Mouse (Mus musculus) T-cell, adult 2 months (primary cell): ENCODE measurements around the gene Mgarp.
"Not testable (repeated sequence)": the region's sequence is repeated elsewhere in the genome, so short reads cannot be mapped to it uniquely, and the experiment has no call there.

ENCODE experiments used
- DNase-seq: peaks from one replicate; pipeline ENCODE4 v3.0.0; 2022; ENCODE audit warnings: low spot score

Mgarp gene

DNA sequence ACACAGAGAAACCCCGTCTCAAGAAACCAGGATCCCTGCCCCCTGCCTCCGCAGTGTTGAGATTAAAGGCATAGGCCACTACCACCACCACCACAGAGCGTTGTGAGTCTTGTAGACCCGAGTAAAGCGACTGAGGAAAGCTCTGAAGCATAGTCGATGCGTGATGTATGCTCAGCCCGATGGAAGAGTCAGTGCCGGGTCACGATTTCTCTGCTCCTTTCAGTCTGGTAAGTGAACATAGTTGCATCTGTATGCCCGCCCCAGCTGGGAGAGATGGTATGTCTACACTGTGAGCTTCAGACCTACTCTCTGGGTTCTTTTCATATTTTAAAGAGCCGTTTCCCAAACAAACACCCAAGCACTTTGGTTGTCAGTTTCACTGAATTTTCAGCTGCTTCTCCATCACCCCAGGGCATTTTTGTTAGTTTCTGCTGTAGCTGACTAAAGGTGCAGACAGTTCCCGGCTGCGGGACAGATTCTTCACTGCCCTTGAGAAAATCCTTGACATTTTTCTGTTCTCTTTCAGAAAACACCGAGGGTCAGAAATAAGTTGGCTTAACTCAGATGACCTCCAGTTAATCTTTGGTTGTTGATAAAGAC lies 1.3 kb upstream of the Mgarp start:
- no peak for DNase-seq

DNA sequence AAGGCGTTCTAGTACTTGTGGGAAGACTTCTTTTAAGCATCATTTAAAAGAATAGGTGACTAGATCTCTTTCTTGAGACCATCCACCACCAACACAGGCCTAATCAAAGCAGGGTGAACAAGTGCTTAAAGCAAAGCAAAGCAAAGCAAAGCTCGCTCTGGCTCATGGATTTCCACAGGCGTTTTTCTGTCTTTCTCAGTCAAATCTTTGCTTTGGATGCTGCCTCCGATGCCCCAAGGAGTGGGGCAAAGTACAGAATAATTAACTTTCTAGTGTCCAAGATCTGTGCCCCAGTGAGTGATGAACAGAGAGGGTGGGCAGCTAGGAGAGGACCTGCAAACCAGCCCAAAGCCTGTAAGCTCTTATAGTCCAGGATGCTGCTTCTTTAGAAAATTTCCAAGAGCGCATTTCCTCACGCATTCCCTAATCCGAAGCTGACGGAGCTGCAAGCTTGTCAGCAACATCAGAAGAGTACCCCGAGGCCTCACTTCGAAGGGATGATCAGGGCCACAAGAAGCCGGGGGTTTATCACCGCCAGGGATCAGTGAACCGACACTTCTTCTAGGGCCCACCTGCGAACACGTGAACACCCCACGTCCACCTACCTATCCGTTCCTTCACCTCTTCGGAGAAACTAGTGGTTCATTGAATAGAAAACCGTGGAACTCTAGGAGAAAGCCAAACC lies 935 bp downstream of the Mgarp start:
- DNase-seq = no peak

DNA sequence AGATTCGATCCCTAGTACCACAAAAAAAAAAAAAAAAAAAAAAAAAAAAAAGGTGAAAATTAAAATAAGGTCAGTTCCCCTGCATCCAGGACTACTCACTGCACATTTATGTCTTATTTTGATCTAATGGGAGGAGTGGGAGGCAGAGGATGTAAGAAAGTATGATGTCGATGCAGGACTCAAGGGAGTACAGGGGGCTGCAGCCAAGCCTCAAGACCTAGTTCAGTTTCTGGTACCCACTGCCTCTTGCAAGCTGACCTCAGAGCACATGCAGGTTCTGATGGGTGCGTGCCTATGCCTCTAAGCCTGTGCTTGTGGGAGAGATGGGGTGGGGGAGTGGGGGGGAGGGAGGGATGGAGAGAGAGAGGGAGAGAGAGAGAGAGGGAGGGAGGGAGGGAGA lies 1.7 kb downstream of the Mgarp start:
- no peak for DNase-seq

DNA sequence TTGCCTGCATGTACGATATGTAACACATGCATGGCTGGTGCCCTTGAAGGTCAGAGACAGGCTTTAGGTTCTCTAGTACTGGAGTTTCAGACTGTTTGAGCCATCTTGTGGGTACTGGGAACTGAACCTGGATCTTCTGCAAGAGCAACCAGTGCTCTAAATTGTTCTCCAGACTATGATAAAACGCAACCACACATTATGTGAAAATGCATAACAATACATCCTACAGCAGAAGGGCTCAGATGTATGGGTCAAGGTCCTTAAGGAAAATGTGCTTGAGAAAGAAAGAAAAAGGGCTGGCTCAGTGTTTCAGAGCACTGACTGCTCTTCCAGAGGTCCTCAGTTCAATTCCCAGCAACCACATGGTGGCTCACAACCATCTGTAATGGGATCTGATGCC lies 2.9 kb downstream of the Mgarp start:
- no peak for DNase-seq

DNA sequence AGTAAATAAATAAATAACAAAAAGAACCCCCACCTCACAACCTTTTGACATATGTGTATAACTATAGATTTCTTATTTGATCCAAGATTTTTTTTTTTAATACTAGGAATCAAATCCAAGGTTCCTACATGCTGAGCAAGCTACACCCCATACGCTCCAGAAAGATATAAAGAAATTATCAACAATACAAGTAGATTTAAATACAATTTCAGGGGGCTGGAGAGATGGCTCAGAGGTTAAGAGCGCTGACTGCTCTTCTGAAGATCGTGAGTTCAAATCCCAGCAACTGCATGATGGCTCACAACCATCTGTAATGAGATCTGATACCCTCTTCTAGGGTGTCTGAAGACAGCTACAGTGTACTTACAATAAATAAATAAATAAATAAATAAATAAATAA lies 3.5 kb downstream of the Mgarp start:
- DNase-seq = not testable (repeated sequence)

DNA sequence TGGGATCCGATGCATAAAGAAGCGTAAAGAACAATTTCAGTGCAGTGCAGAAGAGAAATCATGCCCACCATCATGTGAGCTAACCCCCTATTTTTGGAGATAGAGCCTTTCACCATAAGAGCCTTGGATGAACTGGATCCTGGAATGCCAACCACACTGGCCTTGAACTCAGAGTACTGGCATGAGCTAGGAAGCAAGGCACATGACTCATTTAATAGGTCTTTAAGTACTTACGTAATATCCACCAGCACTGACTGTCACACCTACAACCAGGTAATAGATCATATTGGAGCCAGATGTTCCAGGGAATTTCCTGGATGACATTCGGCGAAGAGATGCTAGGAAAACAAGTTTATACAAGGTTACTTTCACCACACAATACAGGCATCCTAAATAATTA lies 4.9 kb downstream of the Mgarp start:
- no peak for DNase-seq

DNA sequence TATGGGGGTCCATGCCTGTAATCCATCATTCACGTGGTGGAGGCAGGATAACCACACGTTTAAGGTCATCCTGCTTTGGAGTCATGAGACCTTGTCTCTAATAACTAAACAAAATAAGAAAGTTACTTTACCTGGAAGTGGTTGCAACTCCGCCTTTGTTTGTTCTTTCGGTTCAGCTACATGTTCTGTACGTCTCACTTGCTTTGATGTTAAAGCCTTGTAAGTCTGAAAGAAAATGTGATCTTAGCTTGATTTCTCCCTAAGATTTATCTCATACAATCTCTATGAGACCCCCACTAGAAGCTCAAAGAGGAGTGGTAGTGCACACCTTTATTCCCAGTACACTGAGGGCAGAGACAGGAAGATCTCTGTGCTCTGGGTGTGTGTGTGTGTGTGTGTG lies 5.4 kb downstream of the Mgarp start:
- DNase-seq = no peak

DNA sequence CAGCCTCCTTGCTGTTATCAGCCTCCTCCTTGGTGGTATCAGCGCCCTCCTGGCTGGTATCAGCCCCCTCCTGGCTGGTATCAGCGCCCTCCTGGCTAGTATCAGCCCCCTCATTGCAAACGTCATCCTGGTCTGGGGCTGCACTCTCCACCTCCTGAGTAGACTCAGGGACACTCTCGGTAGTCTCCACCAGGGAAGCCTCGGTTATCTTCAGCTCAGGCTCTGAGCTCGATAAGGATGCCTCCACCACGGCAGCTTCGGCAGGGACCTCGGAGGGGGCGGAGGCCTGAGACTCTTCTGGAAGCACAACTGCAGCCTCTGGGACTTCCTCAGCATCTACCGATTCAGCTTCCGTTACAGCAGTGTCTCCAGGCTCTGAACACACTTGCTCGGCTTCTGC lies 7.6 kb downstream of the Mgarp start:
- no peak for DNase-seq

DNA sequence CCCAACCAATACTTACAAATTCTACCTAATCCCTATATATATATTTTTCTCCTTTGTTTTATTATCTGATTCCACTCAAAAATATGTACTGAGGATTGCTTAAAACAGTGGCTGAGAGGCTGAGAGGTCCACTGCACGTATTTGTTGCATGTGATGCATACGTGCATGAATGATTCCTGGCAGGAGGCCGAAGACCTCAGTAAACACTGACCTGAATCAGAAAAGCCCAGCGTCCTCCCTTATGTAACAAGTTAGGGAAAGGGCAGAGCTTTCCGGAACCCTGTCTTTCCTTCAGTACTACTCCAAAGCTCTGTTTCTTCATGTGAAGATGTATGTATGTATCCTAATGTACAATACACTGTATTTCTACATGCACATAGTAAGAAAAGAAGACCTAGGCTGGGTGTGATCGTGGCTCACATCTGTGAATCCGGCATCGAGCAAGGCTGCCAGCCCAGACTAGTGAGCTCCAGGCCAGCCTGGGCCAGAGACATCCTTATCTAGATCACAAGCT lies 8.6 kb downstream of the Mgarp start:
- DNase-seq = no peak

DNA sequence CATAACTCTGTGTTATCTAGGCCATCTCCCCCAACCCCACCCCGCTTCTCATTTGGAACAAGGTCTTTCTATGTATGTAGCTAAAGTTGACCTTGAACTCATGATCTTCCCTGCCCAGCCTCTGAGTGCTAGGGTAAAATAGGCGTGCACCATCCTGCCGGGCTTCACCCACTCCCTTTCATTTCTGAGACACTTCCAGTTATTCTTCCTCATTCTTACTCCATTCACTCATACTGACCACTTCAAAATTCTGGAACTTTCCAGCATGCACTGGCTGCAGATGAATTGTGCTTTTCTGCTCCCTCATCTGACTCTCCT lies 9.4 kb downstream of the Mgarp start:
- no peak for DNase-seq

DNA sequence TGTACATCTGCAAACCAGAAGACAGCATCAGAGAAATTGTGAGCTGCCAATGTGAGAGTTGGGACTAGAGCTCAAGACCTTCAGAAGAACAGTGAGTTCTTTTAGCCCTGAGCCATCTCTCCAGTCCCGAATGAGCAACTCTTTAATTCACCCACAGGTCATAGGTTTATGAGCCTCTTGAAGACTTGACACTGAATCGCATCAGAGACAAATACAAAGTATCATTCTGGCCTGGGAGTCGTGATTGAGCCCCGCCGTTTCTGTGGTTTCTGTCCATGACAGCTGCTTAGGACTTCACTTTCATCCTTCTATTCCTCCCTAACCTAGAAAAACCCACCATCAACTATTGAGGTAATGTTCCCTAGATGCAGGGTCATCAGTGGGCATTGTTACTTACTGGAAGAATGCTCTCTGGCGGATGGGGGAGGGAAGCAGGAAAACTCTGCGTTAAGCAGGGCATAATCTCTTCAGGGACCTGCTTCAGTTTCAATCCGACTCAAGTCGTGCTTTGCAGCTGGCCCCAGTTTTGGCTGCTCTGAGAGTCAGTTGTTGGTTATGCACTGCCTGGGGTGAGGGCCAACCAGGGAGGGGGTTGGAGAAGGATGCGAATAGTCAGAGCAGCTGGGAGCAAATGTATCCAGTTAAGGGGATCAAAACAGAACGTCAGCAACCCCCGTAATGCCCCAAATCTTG lies 10.0 kb downstream of the Mgarp start:
- no peak for DNase-seq

DNA sequence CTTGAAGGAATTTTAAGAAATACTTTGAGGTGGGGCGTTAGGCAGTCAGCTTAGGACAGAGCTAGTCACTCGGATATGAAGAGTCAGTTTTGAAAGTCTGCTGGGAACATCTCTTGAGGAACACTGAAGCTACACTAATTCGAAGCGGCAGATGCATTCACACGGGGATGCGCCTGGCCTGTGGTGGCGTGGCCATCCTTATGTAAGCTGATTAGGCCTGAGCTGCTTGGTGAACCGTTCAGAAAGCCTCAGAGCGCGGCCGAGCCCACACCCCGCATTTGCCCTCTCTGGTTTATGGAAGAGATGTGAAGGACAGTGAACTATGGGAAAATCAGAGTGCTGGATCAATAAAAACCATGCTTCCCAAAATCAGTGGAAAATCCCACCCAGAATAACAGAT lies 13.1 kb downstream of the Mgarp start:
- DNase-seq = no peak

DNA sequence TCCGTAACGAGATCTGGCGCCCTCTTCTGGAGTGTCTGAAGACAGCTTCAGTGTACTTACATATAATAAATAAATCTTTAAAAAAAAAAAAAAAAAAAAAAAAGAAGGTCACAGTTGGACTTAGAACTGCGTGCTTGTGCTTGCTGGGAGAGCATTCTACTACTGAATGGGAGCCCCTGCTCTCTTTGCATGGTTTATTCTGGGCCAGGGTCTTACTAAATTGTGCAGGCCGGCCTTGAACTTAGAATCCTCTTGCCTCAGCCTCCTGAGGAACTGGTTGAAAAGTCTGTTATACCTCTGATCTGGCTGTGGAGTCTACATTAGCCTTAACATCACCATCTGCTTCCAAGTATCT lies 15.9 kb downstream of the Mgarp start:
- DNase-seq = no peak

DNA sequence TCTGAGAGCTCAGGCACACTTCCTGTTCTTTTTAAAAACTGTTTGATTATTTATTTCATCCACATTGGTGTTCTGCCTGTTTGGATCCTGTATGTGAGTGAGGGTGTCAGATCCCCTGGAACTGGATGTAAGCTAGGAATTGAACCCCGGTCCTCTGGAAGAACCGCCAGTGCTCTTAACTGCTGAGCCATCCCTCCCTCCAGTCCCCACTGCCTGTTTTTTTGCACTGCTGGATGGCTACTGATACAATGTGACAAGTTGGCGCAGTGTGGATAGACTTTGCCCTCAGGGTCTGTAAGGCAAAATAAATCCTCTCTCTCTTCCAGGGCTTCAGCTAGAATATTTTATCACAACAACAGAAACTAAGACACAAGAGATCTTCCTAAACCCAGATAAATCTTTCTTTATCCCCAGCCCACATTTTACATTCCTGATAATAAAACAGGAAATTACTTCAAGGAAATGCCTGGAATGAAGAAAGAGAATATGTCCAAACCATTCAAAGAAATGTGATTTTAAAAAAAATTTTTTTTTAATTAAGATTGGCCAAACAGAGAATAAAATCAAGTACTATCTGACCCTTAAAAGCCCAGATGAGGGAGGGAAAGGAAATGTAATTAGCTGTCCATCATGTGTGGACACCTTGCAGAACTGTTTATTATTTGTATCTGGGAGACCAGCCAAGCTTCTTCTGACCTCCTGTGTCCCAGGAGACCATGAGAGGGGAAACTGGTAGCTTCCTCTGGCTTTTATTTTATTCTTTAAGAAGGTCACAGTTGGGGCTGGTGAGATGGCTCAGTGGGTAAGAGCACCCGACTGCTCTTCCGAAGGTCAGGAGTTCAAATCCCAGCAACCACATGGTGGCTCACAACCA lies 16.5 kb downstream of the Mgarp start:
- no peak for DNase-seq

DNA sequence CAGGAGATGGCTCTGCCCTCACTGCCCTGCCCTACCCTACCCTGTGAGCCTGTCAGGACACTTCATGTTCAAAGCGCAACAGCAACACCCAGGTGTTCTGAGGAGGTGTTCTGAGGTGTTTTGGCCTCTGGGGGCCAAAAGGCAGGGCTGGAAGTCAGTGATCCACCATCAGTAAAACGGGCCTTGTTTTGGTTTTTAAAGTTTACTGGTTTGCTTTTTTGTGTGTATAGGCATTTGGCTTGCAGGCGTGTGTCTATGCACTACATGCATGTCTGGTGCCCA lies 17.9 kb downstream of the Mgarp start:
- no peak for DNase-seq

DNA sequence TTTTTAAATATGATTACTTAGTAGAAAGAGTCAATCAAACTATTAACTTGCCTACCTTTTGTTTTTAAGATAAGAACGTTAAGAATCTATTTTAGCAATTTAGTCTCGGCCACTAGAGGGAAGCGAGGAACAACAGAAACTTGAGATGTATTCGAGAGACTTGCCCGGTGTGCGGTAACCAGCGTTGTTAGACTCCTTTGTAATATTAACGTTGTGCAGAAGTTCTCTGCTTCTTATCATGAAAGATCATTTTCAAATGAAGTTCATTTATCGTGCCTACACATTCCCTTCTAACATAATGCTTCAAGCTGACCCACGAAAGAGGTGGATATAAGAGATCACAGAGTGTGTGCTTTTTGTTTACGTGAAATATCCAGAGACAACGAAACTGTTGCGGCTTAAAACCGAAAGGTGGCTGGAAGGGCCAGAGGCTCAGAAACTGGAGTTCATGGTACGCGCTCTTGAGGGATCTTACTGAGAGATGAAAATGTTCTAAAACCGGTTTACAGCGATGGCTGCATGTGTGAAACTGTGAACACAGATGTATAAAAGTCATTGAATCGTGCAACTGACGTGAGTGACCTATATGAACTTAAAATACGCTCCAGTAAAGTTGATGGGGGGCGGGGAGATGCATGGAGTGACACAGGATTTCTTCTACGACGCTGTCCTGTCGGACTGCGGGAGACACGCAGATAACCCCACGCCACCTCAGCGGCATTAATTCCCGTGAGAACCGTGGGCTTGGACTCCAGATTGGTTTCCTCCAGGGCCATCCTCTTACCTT lies 18.5 kb downstream of the Mgarp start:
- peak; percentile 39 for DNase-seq

DNA sequence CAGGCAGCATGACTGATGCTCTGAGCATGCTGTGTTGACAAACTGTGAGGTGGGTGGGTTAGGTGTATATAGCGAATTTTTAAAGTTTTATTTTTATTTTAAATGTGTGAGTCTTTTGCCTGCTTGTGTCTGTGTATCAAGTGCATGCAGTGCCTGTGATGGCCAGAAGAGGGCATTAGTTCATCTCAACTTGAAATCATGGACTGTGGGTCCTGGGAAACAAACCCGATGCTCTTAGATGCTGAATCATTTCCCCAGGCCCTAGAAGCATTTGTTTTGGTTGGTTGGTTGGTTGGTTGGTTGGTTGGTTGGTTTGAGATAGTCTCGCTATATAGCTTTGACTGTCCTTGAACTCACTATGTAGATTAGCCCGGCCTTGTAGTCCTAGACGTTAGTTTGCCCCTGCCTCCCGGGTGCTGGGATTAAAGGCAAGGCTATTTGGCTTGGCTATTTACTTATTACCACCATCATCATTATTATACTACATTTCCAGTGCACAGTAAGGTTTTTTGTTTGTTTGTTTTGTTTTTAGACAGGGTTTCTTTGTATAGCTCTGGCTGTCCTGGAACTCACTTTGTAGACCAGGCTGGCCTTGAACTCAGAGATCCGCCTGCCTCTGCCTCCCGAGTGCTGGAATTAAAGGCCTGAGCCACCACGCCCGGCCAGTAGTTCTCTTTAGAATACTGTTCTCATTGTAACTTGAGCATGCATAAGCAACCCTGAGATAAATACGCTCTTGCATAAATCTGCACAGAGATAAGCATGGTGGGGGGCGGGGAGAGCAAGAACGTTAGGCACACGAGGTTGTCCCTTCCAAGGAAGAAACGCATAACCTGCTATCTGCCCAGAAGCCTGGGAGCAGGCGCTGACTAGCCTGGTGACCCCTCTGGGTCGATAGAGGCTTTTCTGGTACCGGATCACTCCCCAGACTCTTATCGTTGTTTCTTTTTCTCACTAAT lies 21.0 kb downstream of the Mgarp start:
- peak; percentile 62 for DNase-seq

DNA sequence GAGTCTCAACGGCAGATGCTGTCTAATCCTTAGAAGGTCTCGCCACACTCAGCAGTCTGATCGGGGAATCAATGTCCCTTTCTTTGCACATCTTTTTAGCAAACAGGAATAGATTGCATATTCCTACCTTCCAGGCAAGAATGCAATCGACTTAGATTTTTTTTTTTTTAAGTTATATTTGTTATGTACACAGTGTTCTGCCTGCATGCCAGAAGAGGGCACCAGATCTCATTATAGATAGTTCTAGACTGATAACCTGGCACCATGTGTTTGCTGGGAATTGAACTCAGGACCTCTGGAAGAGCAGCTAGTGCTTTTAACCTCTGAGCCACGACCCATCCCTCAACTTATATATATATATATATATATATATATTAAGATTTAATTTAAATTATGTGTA lies 23.0 kb downstream of the Mgarp start:
- no peak for DNase-seq

DNA sequence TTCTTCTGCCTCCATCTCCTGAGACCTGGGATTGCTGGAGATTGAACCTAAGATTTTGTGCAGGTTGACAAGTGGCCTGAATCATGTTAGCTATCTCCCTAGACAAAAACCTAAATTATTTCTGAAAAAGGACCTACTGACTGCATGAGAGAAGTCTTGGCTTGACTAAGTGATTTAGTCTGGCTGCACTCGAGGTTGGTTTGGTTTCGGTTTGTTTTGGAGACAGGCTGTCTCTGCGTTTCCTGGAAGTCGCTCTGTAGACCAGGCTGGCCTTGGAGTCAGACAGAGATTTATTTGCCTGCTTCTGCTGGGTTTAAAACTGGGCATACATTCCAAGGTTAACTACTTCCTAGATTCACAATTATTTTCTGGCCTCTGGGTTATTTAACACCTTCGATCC lies 23.7 kb downstream of the Mgarp start:
- no peak for DNase-seq

DNA sequence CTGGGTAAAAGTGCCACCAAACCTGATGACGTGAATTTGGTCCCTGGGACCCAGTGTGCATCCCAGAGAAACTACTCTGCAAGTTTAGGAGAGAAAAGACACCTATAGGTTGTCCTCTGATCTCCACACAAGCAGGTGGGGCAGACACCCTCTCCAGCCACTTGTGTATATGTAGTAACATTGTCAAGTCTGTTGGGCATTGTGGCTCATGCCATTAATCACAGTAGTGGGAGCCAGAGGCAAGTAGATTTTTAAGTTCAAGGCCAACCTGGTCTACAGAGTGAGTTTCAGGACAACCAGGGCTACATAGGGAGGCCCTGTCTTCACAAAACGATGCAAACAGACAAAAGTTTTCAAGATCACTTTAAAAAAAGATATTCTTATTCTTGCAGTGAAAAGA lies 24.7 kb downstream of the Mgarp start:
- no peak for DNase-seq

DNA sequence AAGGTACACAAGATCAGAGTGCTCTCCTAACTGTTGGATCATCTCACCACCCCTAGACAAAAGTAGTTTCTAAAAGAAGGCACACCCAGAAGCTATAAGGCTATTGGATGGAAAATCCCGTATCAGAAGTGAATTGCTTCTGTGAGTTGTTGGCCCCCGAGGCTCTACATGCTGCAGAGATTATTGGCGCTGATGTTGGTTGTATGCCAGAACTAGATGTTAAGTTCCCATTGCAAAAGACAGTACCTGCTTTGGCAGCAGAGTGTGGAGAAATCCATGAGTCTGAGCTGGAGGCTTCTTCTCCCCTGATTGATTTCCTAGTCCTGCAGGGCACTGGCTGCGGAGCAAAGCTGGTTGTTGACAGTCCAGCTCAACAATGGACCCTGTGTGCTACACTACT lies 28.5 kb downstream of the Mgarp start:
- DNase-seq = no peak
